Mouse (Mus musculus): ENCODE measurements around the gene Mkrn2. TPM values are rescaled to one million over a fixed set of nuclear protein-coding genes. Genes with fewer than 3 reads are reported as not detected.
A peak's percentile ranks its signal among the peaks of the same experiment; 100 is the strongest.
"Not testable (repeated sequence)": the region's sequence is repeated elsewhere in the genome, so short reads cannot be mapped to it uniquely, and the experiment has no call there.

The Mkrn2 gene
- polyA plus RNA-seq, 1 experiment from 2014 or later, result 23.5 TPM

DNA sequence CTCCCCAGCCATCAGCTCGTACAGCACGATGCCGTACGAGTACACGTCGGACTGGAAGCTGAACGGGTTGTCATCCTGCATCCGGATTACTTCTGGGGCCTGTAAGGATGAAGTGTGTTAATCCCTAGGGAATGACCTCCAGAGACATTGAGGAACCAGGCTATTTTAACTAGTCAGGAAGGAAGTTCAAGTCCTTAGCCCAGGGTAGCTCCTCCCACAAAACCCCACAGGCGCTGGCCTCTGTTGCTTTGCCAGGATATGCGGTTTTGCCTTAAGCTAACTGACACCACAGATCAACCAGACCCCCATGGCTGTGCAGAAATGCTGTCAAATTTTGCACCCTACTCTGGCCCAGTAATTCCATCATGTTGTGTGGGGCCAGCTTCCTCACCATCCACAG lies 18.1 kb downstream of the Mkrn2 start:
- DNase-seq (ENCODE audit: low spot score), result no peak
- H3K27me3 ChIP-seq (ENCODE audit: insufficient read depth, poor library complexity, severe bottlenecking), result no peaks in the 10 kb centered on the region
- no peak overlapping the region for H3K27ac ChIP-seq
- H3K9me3 ChIP-seq, result no peaks in the 10 kb centered on the region
- H3K4me1 ChIP-seq, result no peaks in the 10 kb centered on the region
- 92% methylated on average over 10 of the region's 10 CpGs for WGBS
- peaks cover 99% of the 10 kb centered on the region for H3K36me3 ChIP-seq
- no peak overlapping the region for H3K4me3 ChIP-seq

DNA sequence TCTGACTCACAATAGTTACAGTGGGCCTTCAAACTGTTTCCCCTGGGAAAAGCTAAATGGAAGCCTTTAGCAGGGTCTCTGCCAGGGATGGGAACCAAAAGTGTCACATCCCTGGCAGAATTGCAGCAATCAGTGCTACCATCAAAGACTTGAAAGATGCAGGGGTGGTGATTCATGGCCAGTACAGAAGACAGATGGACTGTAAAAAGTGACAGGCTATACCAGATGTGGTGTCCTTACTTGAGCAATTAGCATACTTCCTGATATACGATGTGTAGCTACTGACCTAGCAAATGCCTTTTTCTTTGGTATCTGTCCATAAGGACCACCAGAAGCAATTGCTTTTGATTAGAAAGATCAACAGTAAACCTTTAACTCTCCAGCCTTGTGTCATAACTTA lies 19.2 kb downstream of the Mkrn2 start:
- Histone ChIP-seq H3K27me3 (ENCODE audit: insufficient read depth, poor library complexity, severe bottlenecking) (no peaks in the 10 kb centered on the region), H3K36me3 (peaks cover 99% of the 10 kb centered on the region), H3K4me3 (no peak overlapping the region), H3K9me3 (no peaks in the 10 kb centered on the region), H3K4me1 (no peaks in the 10 kb centered on the region; the same call in 1 of the 2 replicates), H3K27ac (no peak overlapping the region)
- no peak for DNase-seq (ENCODE audit: low spot score)
- WGBS, result 80% methylated on average over 1 of the region's 1 CpGs

DNA sequence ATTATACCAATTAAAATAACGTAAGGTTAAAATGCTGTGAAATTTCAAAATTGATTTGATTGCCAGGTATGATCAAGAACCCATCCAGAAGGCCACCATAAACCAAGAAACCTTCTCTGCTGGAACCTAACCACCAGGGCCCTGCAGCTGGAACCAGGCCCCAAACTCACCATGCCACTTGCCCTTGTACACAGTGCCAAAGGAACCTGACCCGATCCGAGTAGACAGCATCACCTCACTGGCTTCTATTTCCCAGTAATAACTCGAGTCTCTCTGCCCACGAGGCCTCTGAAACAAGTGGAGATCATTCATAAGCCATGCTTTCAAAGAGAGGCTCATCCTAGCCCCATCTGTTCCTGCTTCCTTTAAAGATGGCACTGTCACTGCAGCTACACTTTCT lies 24.4 kb downstream of the Mkrn2 start:
- no peaks in the 10 kb centered on the region; the same call in 1 of the 2 replicates for H3K4me1 ChIP-seq
- WGBS, result 89% methylated on average over 5 of the region's 5 CpGs
- no peaks in the 10 kb centered on the region for H3K9me3 ChIP-seq
- no peaks in the 10 kb centered on the region for H3K27me3 ChIP-seq (ENCODE audit: insufficient read depth, poor library complexity, severe bottlenecking)
- no peak for DNase-seq (ENCODE audit: low spot score)
- no peak overlapping the region for H3K27ac ChIP-seq
- peaks cover 97% of the 10 kb centered on the region for H3K36me3 ChIP-seq
- no peak overlapping the region for H3K4me3 ChIP-seq

DNA sequence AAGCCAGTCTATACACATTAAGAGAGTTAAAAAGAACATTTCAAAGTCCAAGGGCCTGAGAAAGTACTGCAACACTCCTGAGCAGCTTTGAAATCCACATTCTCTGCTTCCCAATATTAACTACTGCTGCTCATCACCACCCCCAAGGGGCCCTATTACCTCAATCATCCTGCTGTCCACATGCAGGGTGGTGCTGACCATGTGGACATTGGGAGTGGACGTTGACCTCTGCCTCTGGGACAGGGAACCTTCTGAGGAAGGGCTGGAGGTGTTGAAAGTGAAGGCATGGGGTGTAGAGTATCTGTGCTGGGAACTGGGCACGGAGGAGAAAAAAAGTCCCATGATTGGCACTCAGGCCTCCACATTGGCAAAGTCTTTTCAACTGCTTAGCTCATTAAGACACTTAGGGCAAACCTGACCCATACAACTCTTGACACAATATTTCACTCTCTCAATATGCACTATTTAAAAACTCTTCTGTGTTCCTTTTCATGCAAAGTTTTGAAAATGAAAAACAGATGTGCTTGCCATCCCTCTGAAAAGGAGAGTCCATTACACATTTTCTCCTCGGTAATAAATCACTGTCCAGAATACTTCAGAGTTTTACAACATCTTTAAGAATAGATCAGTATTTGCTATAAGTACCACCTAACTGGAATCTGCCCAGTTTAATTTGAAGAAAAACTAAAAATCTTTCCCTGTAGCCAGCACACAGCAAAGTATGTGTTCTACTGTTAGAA lies 29.5 kb downstream of the Mkrn2 start:
- WGBS, result 83% methylated on average over 3 of the region's 3 CpGs
- no peak for DNase-seq (ENCODE audit: low spot score)
- peaks cover 94% of the 10 kb centered on the region for H3K36me3 ChIP-seq

DNA sequence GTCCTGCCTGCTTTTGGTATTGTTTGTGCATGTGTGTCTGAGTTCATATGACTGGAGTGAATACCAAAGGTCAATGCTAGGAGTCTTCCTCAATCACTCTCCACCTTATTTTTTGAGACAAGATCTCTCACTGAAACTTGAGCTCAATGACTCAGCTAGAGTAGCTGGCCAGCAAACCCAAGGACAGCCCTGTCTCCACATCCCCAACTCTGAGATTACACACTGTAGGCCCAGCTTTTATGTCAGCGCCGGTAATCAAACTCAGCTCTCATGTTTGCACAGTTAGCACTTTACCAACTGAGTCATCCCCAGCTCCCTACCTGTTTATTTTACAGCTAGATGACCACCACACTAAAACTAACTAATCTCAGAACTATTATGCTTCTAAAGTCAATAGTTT lies 32.3 kb downstream of the Mkrn2 start:
- no peak overlapping the region for H3K27ac ChIP-seq
- no peaks in the 10 kb centered on the region for H3K9me3 ChIP-seq
- no peaks in the 10 kb centered on the region for H3K27me3 ChIP-seq (ENCODE audit: insufficient read depth, poor library complexity, severe bottlenecking)
- no peak overlapping the region for H3K4me3 ChIP-seq
- H3K4me1 ChIP-seq, result no peaks in the 10 kb centered on the region
- WGBS, result 90% methylated on average over 2 of the region's 2 CpGs
- H3K36me3 ChIP-seq, result peaks cover 90% of the 10 kb centered on the region
- no peak for DNase-seq (ENCODE audit: low spot score)

More for the DNA sequence above, 29.5 kb downstream of the Mkrn2 start:
- no peaks in the 10 kb centered on the region for H3K9me3 ChIP-seq
- no peak overlapping the region for H3K4me3 ChIP-seq
- H3K27ac ChIP-seq, result no peak overlapping the region
- H3K27me3 ChIP-seq (ENCODE audit: insufficient read depth, poor library complexity, severe bottlenecking), result no peaks in the 10 kb centered on the region
- H3K4me1 ChIP-seq, result no peaks in the 10 kb centered on the region

DNA sequence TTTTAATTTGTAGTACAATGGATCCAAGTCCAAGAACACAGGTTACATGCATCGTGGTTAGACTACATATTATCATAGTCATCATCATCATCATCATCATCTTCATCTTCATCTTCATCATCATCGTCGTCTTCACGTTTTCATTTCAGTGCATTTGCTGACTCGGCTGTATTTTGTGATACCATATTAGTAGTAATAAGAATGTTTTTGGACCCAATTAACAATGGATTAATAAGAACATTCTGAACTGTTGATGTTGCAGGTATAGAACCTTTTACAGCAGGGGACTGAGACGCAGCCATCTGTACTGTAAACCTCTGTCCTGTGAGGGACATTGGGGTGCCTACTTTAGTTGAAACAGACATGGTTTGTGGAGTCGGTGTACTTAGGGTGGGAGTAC lies 36.5 kb downstream of the Mkrn2 start:
- 92% methylated on average over 7 of the region's 7 CpGs for WGBS
- peaks cover 58% of the 10 kb centered on the region for H3K36me3 ChIP-seq
- H3K4me1 ChIP-seq; H3K27ac ChIP-seq; H3K4me3 ChIP-seq; DNase-seq (ENCODE audit: low spot score); H3K27me3 ChIP-seq (ENCODE audit: insufficient read depth, poor library complexity, severe bottlenecking); H3K9me3 ChIP-seq: not testable (repeated sequence)

DNA sequence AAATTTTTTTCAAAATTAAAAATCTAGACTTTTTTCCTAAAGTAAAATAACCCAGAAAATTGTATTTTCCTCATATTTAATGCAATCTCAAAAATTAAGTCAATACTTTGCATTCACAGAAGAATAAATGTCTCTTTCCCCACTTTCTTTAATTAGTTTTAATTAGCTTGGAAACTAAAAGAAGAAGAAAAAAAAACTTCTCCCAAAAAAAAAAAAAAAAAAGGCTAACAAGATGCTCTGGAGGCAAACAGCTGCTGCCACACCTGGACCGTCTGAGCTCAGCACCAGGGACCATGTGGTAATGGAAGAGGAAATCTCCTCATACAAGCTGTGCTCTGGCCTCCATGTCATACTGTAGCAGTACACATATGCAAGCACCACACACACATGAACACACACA lies 41.6 kb downstream of the Mkrn2 start:
- no peak for DNase-seq (ENCODE audit: low spot score)
- H3K4me1 ChIP-seq, result peaks cover 3% of the 10 kb centered on the region; the same call in 1 of the 2 replicates
- 68% methylated on average over 1 of the region's 1 CpGs for WGBS

DNA sequence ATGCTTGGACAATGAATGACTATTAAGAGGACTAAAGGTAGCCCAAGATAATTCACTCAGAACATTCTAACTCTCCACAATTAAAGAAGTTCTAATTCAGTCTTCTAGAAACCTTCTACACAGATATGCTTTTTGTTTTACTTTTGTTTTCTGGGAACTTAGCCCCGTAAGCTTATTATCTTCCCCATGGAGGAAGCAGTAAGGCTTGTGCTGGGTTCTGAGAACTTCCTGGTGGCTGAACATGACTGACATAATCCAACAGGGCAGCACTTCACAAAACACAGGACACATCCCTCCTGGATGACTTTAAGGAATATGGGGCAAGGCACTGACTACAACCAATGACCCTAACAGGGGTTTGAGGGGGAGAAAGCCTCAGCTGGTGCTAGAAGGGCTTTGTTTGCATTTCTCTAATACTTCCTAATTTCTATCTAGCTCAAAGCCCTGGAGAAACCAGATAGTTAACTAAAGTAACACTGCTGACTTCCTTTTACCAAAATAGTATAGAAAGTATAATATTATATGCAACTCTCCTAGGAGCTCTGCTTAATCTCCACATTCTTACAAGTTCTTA lies 48.2 kb downstream of the Mkrn2 start:
- WGBS, result 67% methylated on average over 1 of the region's 1 CpGs
- DNase-seq (ENCODE audit: low spot score), result no peak
- Histone ChIP-seq H3K4me1 (peaks cover 35% of the 10 kb centered on the region), H3K27me3 (ENCODE audit: insufficient read depth, poor library complexity, severe bottlenecking) (no peaks in the 10 kb centered on the region), H3K27ac (no peak overlapping the region), H3K36me3 (peaks cover 5% of the 10 kb centered on the region; the same call in 1 of the 2 replicates), H3K4me3 (no peak overlapping the region), H3K9me3 (no peaks in the 10 kb centered on the region)

More for the DNA sequence above, 41.6 kb downstream of the Mkrn2 start:
- no peaks in the 10 kb centered on the region for H3K9me3 ChIP-seq
- H3K36me3 ChIP-seq, result peaks cover 22% of the 10 kb centered on the region
- no peaks in the 10 kb centered on the region for H3K27me3 ChIP-seq (ENCODE audit: insufficient read depth, poor library complexity, severe bottlenecking)
- no peak overlapping the region for H3K27ac ChIP-seq
- no peak overlapping the region for H3K4me3 ChIP-seq

DNA sequence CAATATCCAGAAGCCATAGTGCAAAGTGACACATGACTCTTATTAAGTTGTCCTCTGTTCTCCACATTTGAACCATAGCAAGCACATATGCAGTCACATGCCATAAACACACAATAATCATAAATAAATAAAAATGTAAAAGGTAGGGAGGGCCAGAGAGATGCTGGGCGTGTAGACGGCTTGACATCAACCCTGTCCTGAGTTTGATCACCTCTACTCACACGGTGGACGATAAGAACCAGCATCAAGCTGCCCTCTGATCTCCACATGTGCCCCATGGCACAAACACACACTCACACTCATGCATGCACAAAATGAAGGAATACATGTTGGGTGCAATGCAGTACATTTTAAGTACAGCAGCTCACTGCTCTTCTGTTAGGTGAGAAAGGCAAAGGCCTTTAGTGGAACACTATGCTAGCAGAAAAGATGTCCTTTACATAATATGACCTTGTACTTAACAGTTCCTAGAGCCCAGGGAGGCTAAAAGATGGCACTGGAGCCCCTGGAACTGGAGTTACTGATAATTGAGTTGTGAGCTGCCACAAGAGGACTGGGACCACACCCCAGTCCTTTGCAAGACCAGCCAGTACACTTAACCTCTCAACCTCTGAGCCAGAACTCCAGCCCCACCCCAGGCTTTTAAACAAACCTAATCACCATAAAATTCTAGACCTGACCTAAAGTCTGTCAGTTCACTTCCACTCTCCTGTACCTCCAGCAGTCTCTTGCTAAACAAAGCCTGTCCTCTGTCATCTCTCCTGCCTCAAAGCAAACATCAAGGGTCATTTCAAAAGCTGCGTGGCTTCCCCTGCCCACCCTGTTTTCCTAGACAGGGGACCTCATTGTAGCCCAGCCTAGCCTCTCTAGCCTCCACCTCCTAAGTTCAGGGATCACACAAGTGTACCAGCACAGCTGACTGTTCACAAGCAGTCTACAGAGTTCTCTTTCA lies 49.0 kb downstream of the Mkrn2 start:
- Histone ChIP-seq H3K36me3 (peaks cover 5% of the 10 kb centered on the region; the same call in 1 of the 2 replicates), H3K4me3 (no peak overlapping the region), H3K4me1 (peaks cover 35% of the 10 kb centered on the region), H3K27me3 (ENCODE audit: insufficient read depth, poor library complexity, severe bottlenecking) (no peaks in the 10 kb centered on the region), H3K27ac (peak overlapping the region; percentile 32; the same call in 1 of the 2 replicates), H3K9me3 (no peaks in the 10 kb centered on the region)
- DNase-seq (ENCODE audit: low spot score), result peak; percentile 85
- 43% methylated on average over 5 of the region's 5 CpGs for WGBS

DNA sequence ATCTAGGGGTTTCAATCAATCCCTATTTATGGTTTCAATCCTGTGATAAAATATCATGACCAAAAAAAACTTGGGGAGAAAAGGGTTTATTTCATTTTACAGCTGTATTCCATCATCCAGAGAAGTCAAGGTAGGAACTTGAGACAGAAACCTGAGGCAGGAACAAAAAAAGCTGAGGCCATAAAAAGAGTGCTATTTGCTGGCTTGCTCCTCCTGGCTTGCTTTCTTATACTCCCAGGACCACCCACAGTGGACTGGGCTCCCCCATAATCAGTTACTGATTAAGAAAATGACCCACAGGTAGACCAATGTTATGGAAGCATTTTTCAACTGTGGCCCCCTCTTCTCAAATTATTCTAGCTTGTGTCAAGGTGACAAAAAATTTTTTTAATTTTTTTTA lies 50.0 kb downstream of the Mkrn2 start:
- H3K27me3 ChIP-seq (ENCODE audit: insufficient read depth, poor library complexity, severe bottlenecking), result no peaks in the 10 kb centered on the region
- DNase-seq (ENCODE audit: low spot score), result no peak
- H3K36me3 ChIP-seq, result peaks cover 5% of the 10 kb centered on the region; the same call in 1 of the 2 replicates
- H3K27ac ChIP-seq, result no peak overlapping the region
- H3K9me3 ChIP-seq, result no peaks in the 10 kb centered on the region
- peaks cover 35% of the 10 kb centered on the region for H3K4me1 ChIP-seq
- H3K4me3 ChIP-seq, result no peak overlapping the region

DNA sequence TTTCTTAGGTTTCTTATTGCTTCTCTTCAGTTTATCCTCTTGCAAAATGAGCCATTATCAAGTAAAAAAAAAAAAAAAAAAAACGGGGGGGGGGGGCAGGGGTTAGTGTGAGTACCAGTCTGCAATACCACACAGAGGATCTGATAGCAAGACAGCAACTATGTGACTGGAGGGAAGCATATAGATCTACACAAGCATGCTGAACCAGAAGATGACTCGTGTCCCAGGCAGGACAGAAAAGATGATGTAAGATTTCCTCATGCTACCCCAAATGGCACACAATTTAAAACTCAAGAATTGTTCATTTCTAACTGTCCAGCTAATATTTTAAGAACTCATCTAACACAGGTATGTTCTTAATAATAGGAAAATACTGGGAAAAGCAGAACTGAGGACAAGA lies 52.2 kb downstream of the Mkrn2 start:
- 69% methylated on average over 1 of the region's 2 CpGs for WGBS
- no peaks in the 10 kb centered on the region for H3K9me3 ChIP-seq
- peaks cover 43% of the 10 kb centered on the region for H3K4me1 ChIP-seq
- peaks cover 5% of the 10 kb centered on the region; the same call in 1 of the 2 replicates for H3K36me3 ChIP-seq
- H3K4me3 ChIP-seq, result no peak overlapping the region
- DNase-seq (ENCODE audit: low spot score), result no peak
- H3K27ac ChIP-seq, result no peak overlapping the region
- H3K27me3 ChIP-seq (ENCODE audit: insufficient read depth, poor library complexity, severe bottlenecking), result no peaks in the 10 kb centered on the region

DNA sequence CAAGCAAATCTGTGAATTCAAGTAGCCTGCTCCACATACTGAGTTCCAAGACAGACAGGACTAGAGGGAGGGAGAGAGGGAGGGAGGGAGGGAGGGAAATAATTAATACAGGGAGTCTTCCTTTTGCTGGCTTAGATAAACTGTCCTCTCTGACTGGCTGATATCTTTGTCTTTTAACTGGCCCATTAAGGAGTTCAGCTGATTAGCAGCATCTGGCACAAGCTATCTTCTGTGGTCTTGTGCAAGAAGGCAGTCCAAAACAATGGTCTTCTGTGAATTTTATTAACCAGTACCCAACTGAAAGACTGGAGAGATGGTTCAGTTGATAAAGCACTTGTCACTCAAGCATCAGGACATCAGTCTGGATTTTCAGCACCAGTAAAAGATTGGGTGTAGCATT lies 57.1 kb downstream of the Mkrn2 start:
- Histone ChIP-seq H3K4me3 (no peak overlapping the region), H3K36me3 (peaks cover 16% of the 10 kb centered on the region; the same call in 1 of the 2 replicates), H3K4me1 (peaks cover 29% of the 10 kb centered on the region; the same call in 1 of the 2 replicates), H3K27me3 (ENCODE audit: insufficient read depth, poor library complexity, severe bottlenecking) (no peaks in the 10 kb centered on the region), H3K27ac (no peak overlapping the region), H3K9me3 (no peaks in the 10 kb centered on the region)
- no peak for DNase-seq (ENCODE audit: low spot score)

DNA sequence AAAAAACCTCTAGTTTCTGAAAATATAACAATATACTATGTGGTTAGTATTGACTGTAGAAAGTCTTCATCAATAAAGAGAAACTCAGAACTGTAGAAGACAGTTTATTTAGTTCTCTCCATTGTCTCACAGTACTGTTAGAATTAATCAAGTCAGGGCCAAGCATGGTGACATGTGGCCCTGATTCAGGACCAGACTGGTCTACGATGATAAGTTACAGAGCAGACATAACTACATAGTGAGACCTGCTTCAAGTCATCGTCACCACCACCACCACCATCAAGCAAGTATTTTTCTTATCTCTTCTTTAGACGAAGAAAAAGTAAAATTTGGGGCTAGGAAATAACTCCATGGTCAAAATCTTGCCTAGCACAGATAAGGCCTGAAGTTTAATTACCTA lies 62.6 kb downstream of the Mkrn2 start:
- 54% methylated on average over 3 of the region's 3 CpGs for WGBS
- Histone ChIP-seq H3K9me3 (no peaks in the 10 kb centered on the region), H3K27ac (no peak overlapping the region), H3K27me3 (ENCODE audit: insufficient read depth, poor library complexity, severe bottlenecking) (no peaks in the 10 kb centered on the region), H3K4me3 (no peak overlapping the region), H3K36me3 (peaks cover 13% of the 10 kb centered on the region; the same call in 1 of the 2 replicates), H3K4me1 (peaks cover 32% of the 10 kb centered on the region)
- no peak for DNase-seq (ENCODE audit: low spot score)

All from heart, embryonic 10.5 days (tissue).